Mouse (Mus musculus) neutrophil, adult 59 days (primary cell): ENCODE results near the gene Trim27. TPM values are rescaled to one million over a fixed set of nuclear protein-coding genes. Genes with fewer than 3 reads are reported as not detected.

Source experiments
- total RNA-seq, 2 experiments: library from RNA; stranded (reverse); gene quantifications; 1 replicate in 1 of 2; 2 replicates in 1 of 2; pipeline ENCODE4 v1.2.4; 2023

Gene Trim27
- total RNA-seq, result 10 to 100 TPM; 44.1 to 48.4 TPM

DNA sequence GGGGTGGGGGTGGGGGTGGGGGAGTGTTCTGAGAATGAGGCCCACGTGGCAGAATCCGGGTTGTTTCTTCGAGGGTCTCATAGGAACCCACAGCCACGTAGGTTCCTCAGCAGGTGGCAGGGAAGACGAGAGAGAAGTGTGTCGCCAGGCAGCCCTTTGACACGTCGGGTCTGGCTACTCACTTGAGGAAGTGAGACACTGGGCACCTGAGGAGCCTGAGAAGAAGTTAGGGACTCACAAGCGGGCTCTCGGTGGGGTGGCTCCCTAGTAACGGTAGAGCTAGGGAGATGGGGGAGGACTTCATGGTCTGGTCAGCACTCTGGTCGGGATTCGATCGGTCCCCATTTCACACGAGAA, at the start of gene Trim27:
TSS of gene Trim27 (plus strand) at position 79 of the 357 bp plus-strand sequence.

DNA sequence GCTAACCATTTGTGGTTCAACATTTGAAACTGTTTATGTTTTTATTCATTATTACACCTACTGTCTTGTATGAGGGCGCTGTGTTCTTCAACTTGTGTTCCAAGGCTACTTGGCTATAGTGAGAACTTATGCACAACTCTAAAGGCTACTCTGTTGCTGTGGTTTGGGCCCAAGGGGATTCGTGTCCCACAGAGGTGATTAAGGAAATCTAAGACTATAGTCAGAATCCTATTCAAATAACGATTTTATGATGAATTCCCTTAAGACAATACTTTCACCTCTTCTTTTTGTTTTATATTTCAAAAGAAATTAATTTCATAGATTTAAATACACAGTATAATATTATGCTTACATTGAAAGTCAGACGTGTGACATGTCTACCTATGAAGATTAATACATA, 33.5 kb upstream of the Trim27 start, which contains the start of gene Olfr1368:
TSS of gene Olfr1368 (minus strand) at position 101 of the 400 bp plus-strand sequence.

Other genes starting within 250 kb of the Trim27 start
- not detected for gene Olfr1370, start 104.5 kb upstream of the Trim27 start, total RNA-seq
- not detected for gene Olfr1369-ps1, start 68.0 kb upstream of the Trim27 start, total RNA-seq
- not detected for gene Olfr263, start 49.8 kb upstream of the Trim27 start, total RNA-seq
- gene Olfr1368, start 33.6 kb upstream of the Trim27 start, total RNA-seq, result not detected
- not detected for gene Gpx5, start 113.3 kb downstream of the Trim27 start, total RNA-seq
- not detected for gene Gpx6, start 132.7 kb downstream of the Trim27 start, total RNA-seq
- not detected for gene Olfr1367, start 167.5 kb downstream of the Trim27 start, total RNA-seq
- 1 to 10 TPM; 1.7 to 2.1 TPM for gene Zscan12, start 183.4 kb downstream of the Trim27 start, total RNA-seq
- 10 to 100 TPM; 22.3 to 26.6 TPM for gene Zkscan3, start 223.3 kb downstream of the Trim27 start, total RNA-seq